Mouse (Mus musculus): ENCODE measurements around the gene Ndufs3. TPM values are rescaled to one million over a fixed set of nuclear protein-coding genes. Genes with fewer than 3 reads are reported as not detected.
"Not testable (repeated sequence)": the region's sequence is repeated elsewhere in the genome, so short reads cannot be mapped to it uniquely, and the experiment has no call there.

The Ndufs3 gene
- polyA plus RNA-seq, 1 experiment, result 115 TPM

- TF ChIP-seq CTCF (IDR thresholded peaks at IDR 0.05; ENCODE audit: insufficient read depth, low read length), result no peak
- no peak for TF ChIP-seq POLR2A (IDR thresholded peaks at IDR 0.05; ENCODE audit: borderline replicate concordance, extremely low read depth, low read depth, low read length)
- Histone ChIP-seq H3K4me3 (replicated peaks; ENCODE audit: extremely low read depth, low read depth, low read length) (no peak overlapping the region), H3K4me1 (ENCODE audit: control insufficient read depth, insufficient read depth, low read length) (peaks cover 12% of the 10 kb centered on the region)
- WGBS, result 48% methylated on average over 2 of the region's 2 CpGs
- DNase-seq, result peak; percentile 16
Observed at GRCm38 (mm10) chr2:90913671-90914070, 9.0 kb upstream of the Ndufs3 start.

- DNase-seq, result no peak
- Histone ChIP-seq H3K4me3 (replicated peaks; ENCODE audit: extremely low read depth, low read depth, low read length) (no peak overlapping the region), H3K4me1 (ENCODE audit: control insufficient read depth, insufficient read depth, low read length) (peaks cover 10% of the 10 kb centered on the region)
- TF ChIP-seq POLR2A (IDR thresholded peaks at IDR 0.05; ENCODE audit: borderline replicate concordance, extremely low read depth, low read depth, low read length), result no peak
- no peak for TF ChIP-seq CTCF (IDR thresholded peaks at IDR 0.05; ENCODE audit: insufficient read depth, low read length)
- 54% methylated on average over 1 of the region's 1 CpGs for WGBS
Observed at GRCm38 (mm10) chr2:90911668-90912067, 7.0 kb upstream of the Ndufs3 start.

GRCm38 (mm10) chr2:90910861-90911260, 6.2 kb upstream of the Ndufs3 start:
- H3K4me1 ChIP-seq (ENCODE audit: control insufficient read depth, insufficient read depth, low read length), result peaks cover 7% of the 10 kb centered on the region
- H3K4me3 ChIP-seq (replicated peaks; ENCODE audit: extremely low read depth, low read depth, low read length), result no peak overlapping the region
- DNase-seq, result no peak
- TF ChIP-seq CTCF (IDR thresholded peaks at IDR 0.05; ENCODE audit: insufficient read depth, low read length) (no peak), POLR2A (IDR thresholded peaks at IDR 0.05; ENCODE audit: borderline replicate concordance, extremely low read depth, low read depth, low read length) (no peak)
- 64% methylated on average over 1 of the region's 1 CpGs for WGBS

GRCm38 (mm10) chr2:90906721-90907120, 2.1 kb upstream of the Ndufs3 start:
- DNase-seq, result no peak
- no peak overlapping the region for H3K4me3 ChIP-seq (replicated peaks; ENCODE audit: extremely low read depth, low read depth, low read length)
- peaks cover 7% of the 10 kb centered on the region for H3K4me1 ChIP-seq (ENCODE audit: control insufficient read depth, insufficient read depth, low read length)
- no peak for TF ChIP-seq CTCF (IDR thresholded peaks at IDR 0.05; ENCODE audit: insufficient read depth, low read length)
- 80% methylated on average over 2 of the region's 2 CpGs for WGBS

GRCm38 (mm10) chr2:90904856-90905224, 213 bp upstream of the Ndufs3 start:
- TF ChIP-seq POLR2A (IDR thresholded peaks at IDR 0.05; ENCODE audit: borderline replicate concordance, extremely low read depth, low read depth, low read length) (no peak), CTCF (IDR thresholded peaks at IDR 0.05; ENCODE audit: insufficient read depth, low read length) (no peak)
- under 1% methylated on average over 21 of the region's 21 CpGs for WGBS
- no peak for DNase-seq
- Histone ChIP-seq H3K4me1 (ENCODE audit: control insufficient read depth, insufficient read depth, low read length) (peaks cover 7% of the 10 kb centered on the region), H3K4me3 (replicated peaks; ENCODE audit: extremely low read depth, low read depth, low read length) (peak overlapping the region; percentile 73)

GRCm38 (mm10) chr2:90903398-90903797, 1.2 kb downstream of the Ndufs3 start:
- H3K4me1 ChIP-seq (ENCODE audit: control insufficient read depth, insufficient read depth, low read length), result peaks cover 7% of the 10 kb centered on the region
- H3K4me3 ChIP-seq (replicated peaks; ENCODE audit: extremely low read depth, low read depth, low read length), result no peak overlapping the region
- TF ChIP-seq CTCF (IDR thresholded peaks at IDR 0.05; ENCODE audit: insufficient read depth, low read length) (no peak), POLR2A (IDR thresholded peaks at IDR 0.05; ENCODE audit: borderline replicate concordance, extremely low read depth, low read depth, low read length) (no peak)
- DNase-seq, result no peak
- WGBS, result 54% methylated on average over 2 of the region's 2 CpGs

- not testable (repeated sequence) for H3K4me3 ChIP-seq (replicated peaks; ENCODE audit: extremely low read depth, low read depth, low read length)
- WGBS, result 86% methylated on average over 3 of the region's 3 CpGs
Observed at GRCm38 (mm10) chr2:90894299-90894677, 10.3 kb downstream of the Ndufs3 start.

GRCm38 (mm10) chr2:90893673-90894298, 10.8 kb downstream of the Ndufs3 start:
- Histone ChIP-seq H3K4me3 (replicated peaks; ENCODE audit: extremely low read depth, low read depth, low read length) (no peak overlapping the region), H3K4me1 (ENCODE audit: control insufficient read depth, insufficient read depth, low read length) (no peaks in the 10 kb centered on the region)
- 79% methylated on average over 6 of the region's 6 CpGs for WGBS
- no peak for TF ChIP-seq CTCF (IDR thresholded peaks at IDR 0.05; ENCODE audit: insufficient read depth, low read length)
- no peak for TF ChIP-seq POLR2A (IDR thresholded peaks at IDR 0.05; ENCODE audit: borderline replicate concordance, extremely low read depth, low read depth, low read length)
- DNase-seq, result no peak

More at GRCm38 (mm10) chr2:90894299-90894677, 10.3 kb downstream of the Ndufs3 start:
- H3K4me1 ChIP-seq (ENCODE audit: control insufficient read depth, insufficient read depth, low read length); DNase-seq: not testable (repeated sequence)

GRCm38 (mm10) chr2:90889550-90890548, 14.8 kb downstream of the Ndufs3 start:
- WGBS, result 4% methylated on average over 133 of the region's 133 CpGs

GRCm38 (mm10) chr2:90887627-90888026, 17.0 kb downstream of the Ndufs3 start:
- DNase-seq, result no peak
- no peak overlapping the region for H3K4me3 ChIP-seq (replicated peaks; ENCODE audit: extremely low read depth, low read depth, low read length)
- TF ChIP-seq CTCF (IDR thresholded peaks at IDR 0.05; ENCODE audit: insufficient read depth, low read length) (no peak), POLR2A (IDR thresholded peaks at IDR 0.05; ENCODE audit: borderline replicate concordance, extremely low read depth, low read depth, low read length) (no peak)
- WGBS, result 56% methylated on average over 5 of the region's 5 CpGs
- no peaks in the 10 kb centered on the region; the same call in 1 of the 2 replicates for H3K4me1 ChIP-seq (ENCODE audit: control insufficient read depth, insufficient read depth, low read length)

More at GRCm38 (mm10) chr2:90889550-90890548, 14.8 kb downstream of the Ndufs3 start:
- DNase-seq, result peak; percentile 42
- Histone ChIP-seq H3K4me3 (replicated peaks; ENCODE audit: extremely low read depth, low read depth, low read length) (peak overlapping the region; percentile 49), H3K4me1 (ENCODE audit: control insufficient read depth, insufficient read depth, low read length) (no peaks in the 10 kb centered on the region; the same call in 1 of the 2 replicates)
- no peak for TF ChIP-seq CTCF (IDR thresholded peaks at IDR 0.05; ENCODE audit: insufficient read depth, low read length)
- TF ChIP-seq POLR2A (IDR thresholded peaks at IDR 0.05; ENCODE audit: borderline replicate concordance, extremely low read depth, low read depth, low read length), result no peak
